Mouse (Mus musculus): ENCODE results near the gene Trim43a. TPM values are rescaled to one million over a fixed set of nuclear protein-coding genes. Genes with fewer than 3 reads are reported as not detected.
"Not testable (repeated sequence)": the region's sequence is repeated elsewhere in the genome, so short reads cannot be mapped to it uniquely, and the experiment has no call there.

The Trim43a gene
- polyA plus RNA-seq, 1 experiment, result not detected

DNA sequence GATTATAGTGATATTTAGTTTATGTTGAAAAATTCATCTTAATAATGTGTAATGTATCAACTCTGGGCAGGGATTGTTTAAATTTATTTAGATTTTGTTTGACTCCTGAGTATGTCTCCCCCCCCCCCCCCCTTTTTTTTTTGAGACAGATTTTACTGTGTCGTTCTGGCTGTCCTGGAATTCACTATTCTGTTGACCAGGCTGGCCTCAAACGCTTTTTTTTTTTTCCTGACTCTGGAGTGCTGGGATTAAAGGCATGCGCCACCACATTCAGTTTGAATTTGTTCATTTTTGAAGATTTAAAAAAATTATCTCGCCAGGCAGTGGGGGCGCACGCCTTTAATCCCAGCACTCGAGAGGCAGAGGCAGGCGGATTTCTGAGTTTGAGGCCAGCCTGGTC lies 34.0 kb upstream of the Trim43a start:
- Histone ChIP-seq H3K9ac (ENCODE audit: low read depth, poor library complexity, severe bottlenecking) (no peak overlapping the region), H3K36me3 (ENCODE audit: control insufficient read depth, insufficient read depth, low read length, poor library complexity, severe bottlenecking) (no peaks in the 10 kb centered on the region), H3K4me3 (ENCODE audit: low read depth, low read length) (no peak overlapping the region), H3K27me3 (ENCODE audit: control insufficient read depth, insufficient read depth, low read length, poor library complexity, severe bottlenecking) (no peaks in the 10 kb centered on the region), H3K4me1 (ENCODE audit: control insufficient read depth, insufficient read depth, low read length) (no peaks in the 10 kb centered on the region), H3K9me3 (replicated peaks; ENCODE audit: control insufficient read depth, insufficient read depth, low read length, poor library complexity, severe bottlenecking) (no peaks in the 10 kb centered on the region), H3K27ac (ENCODE audit: insufficient read depth, low read length) (no peak overlapping the region)
- TF ChIP-seq CTCF (IDR thresholded peaks at IDR 0.05; ENCODE audit: low read depth, low read length) (no peak), EP300 (IDR thresholded peaks at IDR 0.05; ENCODE audit: insufficient read depth, low read depth, low read length) (no peak), POLR2A (IDR thresholded peaks at IDR 0.05; ENCODE audit: insufficient read depth, low read length) (no peak)

DNA sequence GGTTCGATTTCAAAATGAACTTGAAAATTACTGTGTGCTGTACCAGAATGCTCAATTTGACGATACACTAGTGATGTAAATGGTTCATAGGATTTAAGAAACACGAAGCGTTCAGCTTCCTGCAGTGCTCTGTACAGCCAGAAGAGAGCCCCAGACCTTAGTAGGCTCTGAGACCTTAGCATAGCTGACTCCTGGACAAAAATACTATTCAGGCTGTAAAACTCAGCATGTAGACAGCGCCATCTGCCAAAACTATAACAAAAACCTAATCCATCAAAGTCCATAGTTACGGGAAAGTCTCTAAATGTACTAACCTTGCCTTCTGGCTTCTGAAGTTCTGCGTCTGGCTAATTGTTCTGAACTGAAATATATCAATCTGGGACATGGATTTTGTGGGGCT lies 33.4 kb upstream of the Trim43a start:
- H3K36me3 ChIP-seq (ENCODE audit: control insufficient read depth, insufficient read depth, low read length, poor library complexity, severe bottlenecking), result 0 out of 2 replicates have a peak, but pooled peaks cover 2% of the 10 kb centered on the region
- H3K27ac ChIP-seq (ENCODE audit: insufficient read depth, low read length), result no peak overlapping the region
- H3K9ac ChIP-seq (ENCODE audit: low read depth, poor library complexity, severe bottlenecking), result peak overlapping the region; percentile 73
- no peak for TF ChIP-seq CTCF (IDR thresholded peaks at IDR 0.05; ENCODE audit: low read depth, low read length)
- TF ChIP-seq POLR2A (IDR thresholded peaks at IDR 0.05; ENCODE audit: insufficient read depth, low read length), result no peak
- TF ChIP-seq EP300 (IDR thresholded peaks at IDR 0.05; ENCODE audit: insufficient read depth, low read depth, low read length), result no peak
- peak overlapping the region; percentile 53; the same call in 1 of the 2 replicates for H3K4me3 ChIP-seq (ENCODE audit: low read depth, low read length)
- H3K27me3 ChIP-seq (ENCODE audit: control insufficient read depth, insufficient read depth, low read length, poor library complexity, severe bottlenecking), result no peaks in the 10 kb centered on the region
- no peaks in the 10 kb centered on the region for H3K4me1 ChIP-seq (ENCODE audit: control insufficient read depth, insufficient read depth, low read length)
- H3K9me3 ChIP-seq (replicated peaks; ENCODE audit: control insufficient read depth, insufficient read depth, low read length, poor library complexity, severe bottlenecking), result no peaks in the 10 kb centered on the region

DNA sequence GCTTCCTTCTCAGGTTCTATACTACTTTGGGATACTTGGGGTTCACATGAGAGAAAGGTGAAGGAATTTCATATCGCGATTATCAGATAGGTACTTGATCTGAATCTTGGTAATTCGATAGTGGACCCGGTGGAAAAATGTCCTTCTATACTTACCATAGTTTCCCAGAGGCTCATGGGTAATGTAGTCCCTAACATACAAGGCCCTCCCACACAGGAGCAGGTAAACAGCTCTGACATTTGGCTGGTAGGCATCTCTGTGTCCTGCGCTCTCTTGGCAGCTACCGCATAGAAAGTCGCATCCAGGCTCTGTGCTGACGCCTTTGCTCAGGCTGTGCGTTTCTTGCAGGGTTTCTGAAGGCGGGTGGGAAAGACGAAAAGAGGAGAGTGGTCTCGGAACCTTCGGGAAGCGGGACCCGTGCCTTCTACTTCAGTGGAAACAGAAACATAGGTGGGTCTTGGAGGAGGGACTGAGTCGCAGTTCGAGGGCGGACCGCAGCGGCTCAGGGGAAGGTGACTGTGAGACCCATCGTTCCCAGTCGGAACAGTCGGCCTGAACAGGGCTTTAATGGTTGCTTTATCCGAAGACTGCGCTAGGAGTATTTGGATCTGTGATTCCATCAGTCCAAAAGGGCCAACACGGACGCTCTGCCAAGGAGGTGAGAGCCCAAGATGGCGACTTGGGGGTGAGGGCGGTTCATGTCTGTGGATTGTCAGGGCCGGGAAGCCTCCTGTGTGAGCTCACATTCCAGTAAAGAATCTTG lies 32.7 kb upstream of the Trim43a start, which contains the start of gene Zfp949:
TSS of gene Zfp949 (plus strand) at position 170 of the 763 bp plus-strand sequence.
- Histone ChIP-seq H3K4me3 (ENCODE audit: low read depth, low read length) (peak within 1 kb of the TSS; percentile 98), H3K36me3 (ENCODE audit: control insufficient read depth, insufficient read depth, low read length, poor library complexity, severe bottlenecking) (0 out of 2 replicates have a peak, but pooled peaks cover 2% of the 10 kb centered on the region), H3K4me1 (ENCODE audit: control insufficient read depth, insufficient read depth, low read length) (no peaks in the 10 kb centered on the region), H3K27me3 (ENCODE audit: control insufficient read depth, insufficient read depth, low read length, poor library complexity, severe bottlenecking) (no peaks in the 10 kb centered on the region), H3K27ac (ENCODE audit: insufficient read depth, low read length) (peak within 1 kb of the TSS; percentile 41; the same call in 1 of the 2 replicates), H3K9me3 (replicated peaks; ENCODE audit: control insufficient read depth, insufficient read depth, low read length, poor library complexity, severe bottlenecking) (no peaks in the 10 kb centered on the region), H3K9ac (ENCODE audit: low read depth, poor library complexity, severe bottlenecking) (peak within 1 kb of the TSS; percentile 73)
- TF ChIP-seq POLR2A (IDR thresholded peaks at IDR 0.05; ENCODE audit: insufficient read depth, low read length) (peak; percentile 38), CTCF (IDR thresholded peaks at IDR 0.05; ENCODE audit: low read depth, low read length) (no peak)

DNA sequence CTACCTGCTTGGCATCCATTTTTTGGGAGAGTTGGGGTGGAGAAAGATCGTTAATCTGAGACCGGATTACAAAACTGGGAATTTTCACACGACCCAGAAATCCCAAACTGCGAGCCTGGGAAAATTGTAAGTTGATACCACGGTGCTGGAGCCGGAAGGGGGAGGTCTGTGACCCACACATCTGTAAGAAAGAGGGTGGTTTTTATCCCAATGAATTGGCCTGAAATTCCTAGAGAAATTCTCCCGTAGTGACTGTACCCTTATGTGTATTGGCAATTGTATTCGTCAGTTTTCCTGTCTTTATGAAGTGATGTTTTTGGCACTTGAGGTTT lies 32.1 kb upstream of the Trim43a start:
- TF ChIP-seq EP300 (IDR thresholded peaks at IDR 0.05; ENCODE audit: insufficient read depth, low read depth, low read length), result no peak
- TF ChIP-seq POLR2A (IDR thresholded peaks at IDR 0.05; ENCODE audit: insufficient read depth, low read length), result no peak
- no peak for TF ChIP-seq CTCF (IDR thresholded peaks at IDR 0.05; ENCODE audit: low read depth, low read length)
- Histone ChIP-seq H3K4me1 (ENCODE audit: control insufficient read depth, insufficient read depth, low read length) (no peaks in the 10 kb centered on the region), H3K36me3 (ENCODE audit: control insufficient read depth, insufficient read depth, low read length, poor library complexity, severe bottlenecking) (0 out of 2 replicates have a peak, but pooled peaks cover 2% of the 10 kb centered on the region), H3K4me3 (ENCODE audit: low read depth, low read length) (peak overlapping the region; percentile 98), H3K9me3 (replicated peaks; ENCODE audit: control insufficient read depth, insufficient read depth, low read length, poor library complexity, severe bottlenecking) (no peaks in the 10 kb centered on the region), H3K27me3 (ENCODE audit: control insufficient read depth, insufficient read depth, low read length, poor library complexity, severe bottlenecking) (no peaks in the 10 kb centered on the region), H3K27ac (ENCODE audit: insufficient read depth, low read length) (no peak overlapping the region), H3K9ac (ENCODE audit: low read depth, poor library complexity, severe bottlenecking) (peak overlapping the region; percentile 73)

DNA sequence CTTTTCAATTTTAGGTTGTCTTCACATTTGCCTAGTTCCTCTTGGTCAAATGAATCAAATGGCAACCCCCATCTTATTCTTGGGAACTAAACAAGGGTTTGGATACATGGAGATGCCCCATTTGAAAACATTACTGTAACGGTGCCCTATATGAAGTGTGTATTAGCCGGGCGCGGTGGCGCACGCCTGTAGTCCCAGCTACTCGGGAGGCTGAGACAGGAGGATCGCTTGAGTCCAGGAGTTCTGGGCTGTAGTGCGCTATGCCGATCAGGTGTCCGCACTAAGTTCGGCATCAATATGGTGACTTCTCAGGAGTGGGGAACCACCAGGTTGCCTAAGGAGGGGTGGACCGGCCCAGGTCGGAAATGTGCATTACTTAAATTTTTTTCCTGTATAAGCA lies 27.6 kb upstream of the Trim43a start:
- Histone ChIP-seq H3K36me3 (ENCODE audit: control insufficient read depth, insufficient read depth, low read length, poor library complexity, severe bottlenecking) (0 out of 2 replicates have a peak, but pooled peaks cover 2% of the 10 kb centered on the region), H3K27ac (ENCODE audit: insufficient read depth, low read length) (no peak overlapping the region), H3K4me3 (ENCODE audit: low read depth, low read length) (no peak overlapping the region), H3K27me3 (ENCODE audit: control insufficient read depth, insufficient read depth, low read length, poor library complexity, severe bottlenecking) (no peaks in the 10 kb centered on the region), H3K9me3 (replicated peaks; ENCODE audit: control insufficient read depth, insufficient read depth, low read length, poor library complexity, severe bottlenecking) (no peaks in the 10 kb centered on the region), H3K9ac (ENCODE audit: low read depth, poor library complexity, severe bottlenecking) (no peak overlapping the region), H3K4me1 (ENCODE audit: control insufficient read depth, insufficient read depth, low read length) (no peaks in the 10 kb centered on the region)
- no peak for TF ChIP-seq POLR2A (IDR thresholded peaks at IDR 0.05; ENCODE audit: insufficient read depth, low read length)
- TF ChIP-seq EP300 (IDR thresholded peaks at IDR 0.05; ENCODE audit: insufficient read depth, low read depth, low read length), result no peak
- TF ChIP-seq CTCF (IDR thresholded peaks at IDR 0.05; ENCODE audit: low read depth, low read length), result no peak

DNA sequence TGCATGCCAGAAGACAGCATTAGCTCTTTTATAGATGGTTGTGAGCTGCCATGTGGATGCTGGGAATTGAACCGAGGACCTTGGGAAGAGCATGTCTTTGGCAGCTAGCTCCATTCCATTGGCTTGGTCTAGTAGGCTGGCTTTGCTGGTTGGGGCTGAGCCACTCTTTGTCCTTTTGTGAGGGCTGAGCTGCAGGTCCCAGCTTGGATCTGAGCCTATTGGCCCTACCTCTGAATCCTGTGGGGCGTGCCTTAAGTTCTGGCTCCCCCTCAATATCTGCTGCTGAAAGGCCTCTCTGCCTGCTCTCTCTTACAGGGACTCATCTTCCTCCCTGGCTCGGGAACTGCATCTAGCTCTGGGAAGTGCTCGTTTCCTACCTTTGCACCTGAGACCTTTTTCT lies 22.5 kb upstream of the Trim43a start:
- H3K36me3 ChIP-seq (ENCODE audit: control insufficient read depth, insufficient read depth, low read length, poor library complexity, severe bottlenecking), result no peaks in the 10 kb centered on the region; the same call in 1 of the 2 replicates
- no peak overlapping the region for H3K9ac ChIP-seq (ENCODE audit: low read depth, poor library complexity, severe bottlenecking)

DNA sequence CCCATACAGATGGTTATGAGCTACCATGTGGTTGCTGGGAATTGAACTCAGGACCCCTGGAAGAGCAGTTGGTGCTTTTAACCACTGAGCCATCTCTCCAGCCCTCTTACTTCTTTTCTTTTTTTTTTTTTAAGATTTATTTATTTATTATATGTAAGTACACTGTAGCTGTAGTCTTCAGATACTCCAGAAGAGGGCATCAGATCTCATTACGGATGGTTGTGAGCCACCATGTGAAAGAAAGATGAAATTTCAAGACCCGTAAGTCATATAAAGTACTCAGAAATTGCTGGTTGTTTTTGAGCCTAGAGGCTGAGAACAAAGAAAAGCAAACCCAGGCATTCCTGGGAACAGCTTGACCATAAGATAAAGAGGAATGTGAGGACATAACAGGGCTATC lies 19.2 kb upstream of the Trim43a start:
- H3K9me3 ChIP-seq (replicated peaks; ENCODE audit: control insufficient read depth, insufficient read depth, low read length, poor library complexity, severe bottlenecking); H3K27me3 ChIP-seq (ENCODE audit: control insufficient read depth, insufficient read depth, low read length, poor library complexity, severe bottlenecking); H3K9ac ChIP-seq (ENCODE audit: low read depth, poor library complexity, severe bottlenecking); H3K4me3 ChIP-seq (ENCODE audit: low read depth, low read length); H3K4me1 ChIP-seq (ENCODE audit: control insufficient read depth, insufficient read depth, low read length); H3K27ac ChIP-seq (ENCODE audit: insufficient read depth, low read length); H3K36me3 ChIP-seq (ENCODE audit: control insufficient read depth, insufficient read depth, low read length, poor library complexity, severe bottlenecking): not testable (repeated sequence)

More for the DNA sequence above, 22.5 kb upstream of the Trim43a start:
- no peaks in the 10 kb centered on the region for H3K4me1 ChIP-seq (ENCODE audit: control insufficient read depth, insufficient read depth, low read length)
- H3K4me3 ChIP-seq (ENCODE audit: low read depth, low read length), result no peak overlapping the region
- no peak overlapping the region for H3K27ac ChIP-seq (ENCODE audit: insufficient read depth, low read length)
- H3K27me3 ChIP-seq (ENCODE audit: control insufficient read depth, insufficient read depth, low read length, poor library complexity, severe bottlenecking), result no peaks in the 10 kb centered on the region
- no peak for TF ChIP-seq POLR2A (IDR thresholded peaks at IDR 0.05; ENCODE audit: insufficient read depth, low read length)
- no peak for TF ChIP-seq EP300 (IDR thresholded peaks at IDR 0.05; ENCODE audit: insufficient read depth, low read depth, low read length)
- TF ChIP-seq CTCF (IDR thresholded peaks at IDR 0.05; ENCODE audit: low read depth, low read length), result no peak
- no peaks in the 10 kb centered on the region for H3K9me3 ChIP-seq (replicated peaks; ENCODE audit: control insufficient read depth, insufficient read depth, low read length, poor library complexity, severe bottlenecking)

DNA sequence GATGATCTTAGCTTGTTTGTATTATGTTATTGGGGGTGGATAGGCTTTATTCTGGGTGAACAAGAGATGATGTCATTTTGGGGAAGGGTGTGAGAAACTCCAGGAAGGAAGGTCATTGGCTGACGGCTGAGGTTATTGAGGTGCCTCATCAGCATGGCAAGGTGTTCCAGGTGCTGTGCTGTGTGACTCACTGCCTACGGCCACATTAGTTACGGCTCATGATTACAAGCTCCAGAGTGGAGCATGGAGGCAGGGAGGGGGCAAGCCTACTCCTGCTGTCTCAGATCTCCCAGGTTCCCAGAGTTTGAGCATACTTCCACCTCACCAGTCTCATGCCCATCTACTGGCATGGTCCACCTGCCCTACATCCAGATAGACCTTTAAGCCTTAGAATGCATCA lies 10.2 kb upstream of the Trim43a start:
- H3K27me3 ChIP-seq (ENCODE audit: control insufficient read depth, insufficient read depth, low read length, poor library complexity, severe bottlenecking); H3K4me1 ChIP-seq (ENCODE audit: control insufficient read depth, insufficient read depth, low read length); H3K4me3 ChIP-seq (ENCODE audit: low read depth, low read length); H3K9ac ChIP-seq (ENCODE audit: low read depth, poor library complexity, severe bottlenecking); H3K36me3 ChIP-seq (ENCODE audit: control insufficient read depth, insufficient read depth, low read length, poor library complexity, severe bottlenecking); H3K27ac ChIP-seq (ENCODE audit: insufficient read depth, low read length): not testable (repeated sequence)
- peaks cover 12% of the 10 kb centered on the region for H3K9me3 ChIP-seq (replicated peaks; ENCODE audit: control insufficient read depth, insufficient read depth, low read length, poor library complexity, severe bottlenecking)

Measured in ES-Bruce4 (cell line).